Mouse (Mus musculus): ENCODE data around the gene Ceacam2.
"Not testable (repeated sequence)": the region's sequence is repeated elsewhere in the genome, so short reads cannot be mapped to it uniquely, and the experiment has no call there.

DNA sequence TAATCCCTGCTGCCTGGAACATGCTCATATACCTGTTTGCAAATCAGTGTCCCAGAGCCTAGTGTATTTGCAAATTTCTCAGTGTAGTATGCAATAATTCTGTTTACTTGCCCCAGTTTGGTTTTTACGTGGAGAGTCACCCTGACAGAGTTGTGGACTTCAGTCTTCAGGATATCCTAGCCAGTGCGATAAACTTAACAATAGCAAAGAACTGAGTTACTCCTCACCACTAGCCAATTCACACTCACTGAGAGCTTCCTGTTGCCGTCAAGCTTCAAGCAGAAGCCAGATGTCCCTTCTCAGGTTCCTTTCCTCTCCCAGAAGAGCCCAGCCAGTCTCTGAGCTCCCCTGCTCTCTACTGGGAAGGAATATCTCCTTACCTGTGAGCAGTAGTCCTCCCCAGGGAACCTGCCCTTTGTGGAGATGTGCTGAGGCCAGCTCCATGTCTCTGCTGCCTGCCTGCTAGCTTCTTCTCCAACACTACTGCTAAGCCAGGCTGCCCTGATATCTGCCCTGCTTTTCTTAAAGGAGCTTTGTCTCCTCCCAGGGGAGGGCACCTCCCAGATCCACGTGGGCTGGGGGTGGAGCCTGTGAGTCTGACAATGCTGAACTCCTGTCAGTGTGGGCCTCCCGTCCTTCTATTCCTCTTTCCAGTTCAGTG, 62.4 kb downstream of the Ceacam2 start, which contains the start of gene Ceacam1:
- not testable (repeated sequence) for TF ChIP-seq CTCF (conservative IDR thresholded peaks at IDR 0.05; ENCODE audit: low read length); POU5F1 (IDR thresholded peaks at IDR 0.05; ENCODE audit: borderline replicate concordance, low read length)
